Mouse (Mus musculus): ENCODE measurements around the gene Ccdc163. TPM values are rescaled to one million over a fixed set of nuclear protein-coding genes. Genes with fewer than 3 reads are reported as not detected.

Ccdc163 gene
- polyA plus RNA-seq (2012; rRNA removed): 17.7 and 21.4 TPM in 2 replicates

DNA sequence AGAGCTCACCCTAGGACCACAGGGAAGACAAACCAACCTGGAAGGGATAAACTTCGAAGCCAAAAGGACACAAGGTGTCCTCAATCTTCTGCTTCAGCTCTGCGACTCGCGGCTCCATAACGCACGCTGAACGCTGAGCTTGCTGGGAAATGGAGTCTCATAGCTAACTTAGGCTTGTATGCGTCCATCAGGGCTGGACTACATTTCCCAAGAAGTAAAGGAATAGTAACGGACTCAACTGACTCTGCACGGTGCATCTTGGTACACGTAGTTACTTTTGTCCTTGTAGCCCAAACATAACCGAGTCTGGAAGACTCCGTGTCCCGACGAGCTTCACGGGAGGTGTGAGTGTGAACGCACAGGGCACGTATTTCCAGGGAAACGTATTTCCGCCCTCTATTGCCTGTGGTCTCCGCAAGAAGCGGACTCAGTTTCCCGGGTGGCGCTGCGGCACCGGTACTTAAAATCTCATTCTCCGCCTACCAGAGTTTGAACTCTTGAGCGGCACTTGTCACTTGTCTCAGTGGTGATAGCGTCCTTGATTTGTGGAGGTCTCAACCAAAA is at the start of gene Ccdc163, which contains the start of gene Mmachc:
Gene Ccdc163 (plus strand): TSS at position 309 of the 564 bp plus-strand sequence.
Gene Mmachc (minus strand): TSS at position 206 of the 564 bp plus-strand sequence.

GRCm38 (mm10) chr4:116685402-116686061 is 22.8 kb upstream of the Ccdc163 start, which contains the start of gene Prdx1:
TSS of gene Prdx1 (plus strand) at chr4:116685544.

GRCm38 (mm10) chr4:116720343-116721097 is 12.2 kb downstream of the Ccdc163 start, which contains the start of gene Tesk2:
TSS of gene Tesk2 (plus strand) at chr4:116720948.

Other genes with a start within 250 kb of the Ccdc163 start
- gene Mast2, start 244.3 kb upstream of the Ccdc163 start, polyA plus RNA-seq (2012; rRNA removed): 134 and 146 TPM in 2 replicates
- 7.5 and 7.7 TPM in 2 replicates for gene Ipp, start 201.0 kb upstream of the Ccdc163 start, polyA plus RNA-seq (2012; rRNA removed)
- 9.9 and 10.9 TPM in 2 replicates for gene Tmem69, start 152.6 kb upstream of the Ccdc163 start, polyA plus RNA-seq (2012; rRNA removed)
- gene Gpbp1l1, start 150.9 kb upstream of the Ccdc163 start, polyA plus RNA-seq (2012; rRNA removed): 25.9 and 29.3 TPM in 2 replicates
- gene Ccdc17, start 111.9 kb upstream of the Ccdc163 start, polyA plus RNA-seq (2012; rRNA removed): 3.5 and 3.7 TPM in 2 replicates
- gene Nasp, start 80.6 kb upstream of the Ccdc163 start, polyA plus RNA-seq (2012; rRNA removed): 105 and 116 TPM in 2 replicates
- gene Akr1a1, start 56.8 kb upstream of the Ccdc163 start, polyA plus RNA-seq (2012; rRNA removed): 665 and 713 TPM in 2 replicates
- gene Prdx1, start 23.0 kb upstream of the Ccdc163 start, polyA plus RNA-seq (2012; rRNA removed): 188 and 214 TPM in 2 replicates
- 18.5 and 18.6 TPM in 2 replicates for gene Mmachc, start 103 bp upstream of the Ccdc163 start, polyA plus RNA-seq (2012; rRNA removed)
- gene Tesk2, start 12.4 kb downstream of the Ccdc163 start, polyA plus RNA-seq (2012; rRNA removed): 1.8 and 2.2 TPM in 2 replicates
- 35.6 and 39.3 TPM in 2 replicates for gene Toe1, start 99.1 kb downstream of the Ccdc163 start, polyA plus RNA-seq (2012; rRNA removed)
- gene Mutyh, start 99.2 kb downstream of the Ccdc163 start, polyA plus RNA-seq (2012; rRNA removed): 12.8 and 13.0 TPM in 2 replicates
- 0.38 and 0.84 TPM in 2 replicates for gene Hpdl, start 113.2 kb downstream of the Ccdc163 start, polyA plus RNA-seq (2012; rRNA removed)
- gene Zswim5, start 168.9 kb downstream of the Ccdc163 start, polyA plus RNA-seq (2012; rRNA removed): 13.5 and 15.7 TPM in 2 replicates